Mouse (Mus musculus) heart, embryonic 11.5 days (tissue): ENCODE data around the gene Clasp1. TPM values are rescaled to one million over a fixed set of nuclear protein-coding genes. Genes with fewer than 3 reads are reported as not detected.

Experiments
- ATAC-seq: fragments of 200-750 bp; cut with Nextera tagmentation; replicated peaks from 2 replicates; pipeline ENCODE4 v1.8.0; 2017; ENCODE audit warnings: moderate library complexity; ENCODE audit not compliant: insufficient number of reproducible peaks, low FRiP score, low TSS enrichment
- H3K27ac ChIP-seq: fragments of 300-500 bp; sonication (generic); 2 replicates; pipeline ENCODE4 v1.5.1; 2014; ENCODE audit warnings: mild to moderate bottlenecking, low read depth, low read length
- H3K27me3 ChIP-seq: fragments of 300-500 bp; sonication (generic); 2 replicates; pipeline ENCODE4 v1.6.1; 2014; ENCODE audit warnings: mild to moderate bottlenecking, low read length, mixed read lengths; ENCODE audit not compliant: control insufficient read depth, insufficient read depth
- H3K36me3 ChIP-seq: fragments of 300-500 bp; sonication (generic); 2 replicates; pipeline ENCODE4 v1.6.1; 2014; ENCODE audit warnings: mild to moderate bottlenecking, low read length, moderate library complexity, mixed read lengths; ENCODE audit not compliant: control insufficient read depth, insufficient read depth
- H3K4me1 ChIP-seq: fragments of 300-500 bp; sonication (generic); 2 replicates; pipeline ENCODE4 v1.6.1; 2014; ENCODE audit warnings: low read length; ENCODE audit not compliant: control insufficient read depth, insufficient read depth
- H3K4me2 ChIP-seq: fragments of 300-500 bp; sonication (generic); 2 replicates; pipeline ENCODE4 v1.6.1; 2014; ENCODE audit warnings: mild to moderate bottlenecking, moderate library complexity
- H3K4me3 ChIP-seq: fragments of 300-500 bp; sonication (generic); 2 replicates; pipeline ENCODE4 v1.5.1; 2014; ENCODE audit warnings: low read depth, low read length
- H3K9ac ChIP-seq: fragments of 300-500 bp; sonication (generic); 2 replicates; pipeline ENCODE4 v1.6.1; 2014; ENCODE audit warnings: mild to moderate bottlenecking, low read depth, low read length, moderate library complexity
- H3K9me3 ChIP-seq: fragments of 300-500 bp; sonication (generic); replicated peaks from 2 replicates; pipeline ENCODE4 v1.6.1; 2016; ENCODE audit warnings: low read length; ENCODE audit not compliant: control insufficient read depth
- WGBS: fragments of 180-500 bp; shearing (Covaris S2); extraction: QIAGEN DNeasy Blood & Tissue Kit; methylation state at CpG from one replicate; pipeline ENCODE4 v1.1.7; 2014; ENCODE audit not compliant: insufficient replicate concordance; 5-methylcytosine and 5-hydroxymethylcytosine counted together
- polyA plus RNA-seq: library from polyadenylated mRNA; unstranded; fragments of >200 nt; fragmentation: Nextera tagmentation; extraction: Ambion mirVana; gene quantifications from 2 replicates; pipeline ENCODE4 v1.2.1, GENCODE M21; 2014

Gene Clasp1
- polyA plus RNA-seq: 87.3 and 90.0 TPM in 2 replicates

- Histone ChIP-seq H3K4me2 (peak within 1 kb of the TSS; percentile 81), H3K4me3 (peak within 1 kb of the TSS; percentile 97), H3K27ac (peak within 1 kb of the TSS; percentile 93), H3K36me3 (no peaks in the 10 kb centered on the region), H3K9me3 (no peaks in the 10 kb centered on the region), H3K27me3 (no peaks in the 10 kb centered on the region), H3K9ac (peak within 1 kb of the TSS; percentile 82), H3K4me1 (peaks cover 7% of the 10 kb centered on the region)
- ATAC-seq: peak; percentile 96
- WGBS: under 1% methylated on average over 44 of the region's 44 CpGs
Observed at GRCm38 (mm10) chr1:118388757-118389453, at the start of gene Clasp1. TSS of gene Clasp1 (plus strand) at chr1:118389058.

DNA sequence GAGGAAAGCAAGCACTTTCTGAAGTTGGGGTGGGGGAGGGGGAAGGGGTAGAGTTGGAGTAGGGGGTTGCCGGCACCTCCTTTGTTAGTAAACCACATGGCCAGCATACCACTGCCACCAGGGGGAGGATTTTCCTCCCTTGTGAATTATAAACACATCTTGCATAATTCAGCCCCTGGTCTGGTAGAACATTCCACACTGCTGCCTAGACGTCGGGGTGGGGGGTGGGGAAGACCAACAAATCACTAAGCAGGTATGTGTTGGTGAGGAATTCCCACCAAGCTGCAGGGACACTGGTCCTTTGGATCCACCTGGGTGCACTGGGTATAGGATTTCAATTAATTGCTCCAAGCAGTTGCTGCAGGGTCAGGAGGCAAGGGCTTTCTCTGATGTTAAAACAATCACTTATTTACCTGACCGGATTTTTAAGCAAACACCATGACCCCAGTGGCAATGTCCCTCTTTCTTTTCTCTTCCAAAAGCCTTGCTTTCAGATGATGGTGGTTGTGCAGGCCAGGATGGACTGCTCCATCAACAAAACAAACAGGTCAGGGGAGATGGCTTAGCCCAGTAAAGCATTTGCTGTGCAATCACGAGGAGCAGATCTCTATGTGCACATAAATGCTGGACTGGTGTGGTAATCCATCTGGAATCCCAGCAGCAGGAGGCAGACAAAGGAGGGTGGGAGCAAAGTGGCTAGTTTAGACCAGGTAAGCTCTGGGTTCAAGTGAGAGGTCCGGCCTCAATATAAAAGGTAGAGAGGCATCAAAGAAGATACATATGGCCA, 45.0 kb upstream of the Clasp1 start:
- ATAC-seq: no peak
- no peak overlapping the region for H3K27ac ChIP-seq
- H3K4me3 ChIP-seq: no peak overlapping the region
- H3K4me1 ChIP-seq: no peaks in the 10 kb centered on the region
- no peak overlapping the region for H3K4me2 ChIP-seq
- WGBS: 37% methylated on average over 6 of the region's 6 CpGs
- H3K9me3 ChIP-seq: no peaks in the 10 kb centered on the region
- no peak overlapping the region for H3K9ac ChIP-seq
- H3K27me3 ChIP-seq: no peaks in the 10 kb centered on the region
- H3K36me3 ChIP-seq: no peaks in the 10 kb centered on the region

- H3K4me3 ChIP-seq: no peak overlapping the region
- no peaks in the 10 kb centered on the region for H3K9me3 ChIP-seq
- H3K36me3 ChIP-seq: no peaks in the 10 kb centered on the region
- ATAC-seq: no peak
- H3K4me1 ChIP-seq: no peaks in the 10 kb centered on the region
- no peak overlapping the region for H3K4me2 ChIP-seq
- H3K27ac ChIP-seq: no peak overlapping the region
- H3K27me3 ChIP-seq: no peaks in the 10 kb centered on the region
- 69% methylated on average over 3 of the region's 3 CpGs for WGBS
- H3K9ac ChIP-seq: no peak overlapping the region
Observed at GRCm38 (mm10) chr1:118349922-118350321, 38.9 kb upstream of the Clasp1 start.

DNA sequence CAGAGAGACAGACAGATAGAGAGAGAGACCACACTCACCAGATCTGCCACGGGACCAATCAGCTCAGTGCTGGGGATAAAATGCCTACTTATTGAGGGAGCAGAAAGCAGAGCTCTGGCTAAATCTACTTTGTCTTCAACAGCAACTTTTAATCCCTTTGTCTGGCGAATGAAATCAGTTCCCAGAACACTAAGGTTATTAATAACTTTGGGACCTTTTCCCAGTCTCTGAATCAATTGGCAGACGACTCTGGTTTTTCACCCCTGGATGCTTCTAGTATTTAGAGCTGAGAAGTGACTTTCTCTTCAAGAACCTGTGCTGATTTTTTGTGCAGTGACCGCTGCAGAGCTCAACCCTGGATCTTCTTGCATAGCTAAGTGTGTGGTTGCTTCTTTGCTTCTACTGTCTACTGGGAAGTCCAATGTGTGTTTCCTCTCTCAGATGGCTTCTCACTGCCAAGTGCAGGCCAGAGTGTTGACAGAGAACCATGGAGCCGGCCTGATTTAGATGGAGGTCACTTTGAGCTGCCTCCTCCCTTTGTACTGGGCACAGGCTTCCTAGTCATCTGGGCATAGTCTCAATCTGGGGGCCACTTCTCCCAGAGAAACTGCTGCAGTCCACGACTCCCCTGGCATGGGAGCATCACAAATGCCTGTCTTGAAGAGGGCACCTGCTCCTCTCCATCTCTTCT, 29.6 kb upstream of the Clasp1 start:
- Histone ChIP-seq H3K27me3 (no peaks in the 10 kb centered on the region), H3K27ac (no peak overlapping the region), H3K4me1 (no peaks in the 10 kb centered on the region), H3K36me3 (no peaks in the 10 kb centered on the region), H3K9me3 (no peaks in the 10 kb centered on the region), H3K4me2 (no peak overlapping the region), H3K9ac (no peak overlapping the region), H3K4me3 (no peak overlapping the region)
- WGBS: 58% methylated on average over 6 of the region's 6 CpGs
- ATAC-seq: no peak

DNA sequence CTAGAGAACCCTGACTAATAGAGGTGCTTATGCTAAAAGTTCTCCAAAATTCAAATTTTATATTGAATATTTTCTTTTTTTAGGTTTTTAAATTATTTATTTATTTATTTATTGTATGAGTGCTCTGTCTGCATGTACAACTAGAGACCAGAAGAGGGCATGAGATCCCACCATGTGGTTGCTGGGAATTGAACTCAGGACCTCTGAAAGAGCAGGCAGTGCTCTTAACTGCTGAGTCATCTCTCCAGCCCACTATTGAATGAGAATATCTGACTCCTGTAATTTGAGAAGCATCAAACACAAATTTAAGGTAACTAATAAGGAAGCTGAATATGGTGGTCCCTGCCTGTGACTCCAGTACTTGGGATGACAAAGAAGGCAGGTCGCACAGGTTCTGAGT, 20.9 kb upstream of the Clasp1 start:
- H3K9me3 ChIP-seq: no peaks in the 10 kb centered on the region
- no peak for ATAC-seq
- no peaks in the 10 kb centered on the region for H3K36me3 ChIP-seq
- WGBS: 88% methylated on average over 1 of the region's 1 CpGs
- no peak overlapping the region for H3K4me3 ChIP-seq
- H3K4me2 ChIP-seq: no peak overlapping the region
- no peak overlapping the region for H3K9ac ChIP-seq
- no peak overlapping the region for H3K27ac ChIP-seq
- H3K27me3 ChIP-seq: no peaks in the 10 kb centered on the region
- H3K4me1 ChIP-seq: no peaks in the 10 kb centered on the region

DNA sequence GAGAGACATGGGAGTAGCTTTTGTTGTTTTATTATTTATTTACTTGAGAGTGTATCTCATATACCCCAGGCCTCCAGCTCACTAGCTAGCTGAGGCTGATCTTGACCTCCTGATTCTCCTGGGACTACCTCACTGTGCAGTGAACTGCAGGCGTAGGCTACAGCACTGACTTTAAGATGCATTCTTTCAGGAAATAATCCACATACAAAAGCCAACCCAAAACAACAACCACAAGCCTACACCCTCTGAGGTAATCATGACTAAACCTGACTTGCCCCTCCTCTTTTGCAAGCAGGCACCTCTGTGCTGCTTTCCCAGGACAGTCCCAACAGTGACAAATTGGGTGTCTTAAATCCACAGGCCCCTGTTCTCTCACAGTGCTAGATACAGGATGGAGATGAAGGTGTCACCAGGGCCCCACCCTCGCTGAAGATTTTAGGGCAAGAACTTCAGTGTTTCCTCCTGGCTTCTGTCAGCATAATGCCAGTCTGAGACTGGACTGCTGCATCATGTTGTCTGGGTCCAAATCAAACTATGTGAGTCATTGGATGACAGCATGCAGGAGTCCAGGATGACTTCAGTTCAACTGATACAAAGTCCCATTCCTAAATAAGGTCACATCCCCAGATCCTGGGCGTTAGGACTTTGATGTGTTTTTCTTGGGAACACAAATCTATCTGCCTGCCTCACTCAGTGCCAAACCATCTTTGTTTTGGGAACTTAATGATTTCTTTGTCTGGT, 20.0 kb upstream of the Clasp1 start:
- Histone ChIP-seq H3K9ac (no peak overlapping the region), H3K27ac (no peak overlapping the region), H3K27me3 (no peaks in the 10 kb centered on the region), H3K36me3 (no peaks in the 10 kb centered on the region), H3K4me1 (no peaks in the 10 kb centered on the region), H3K9me3 (no peaks in the 10 kb centered on the region), H3K4me3 (no peak overlapping the region), H3K4me2 (no peak overlapping the region)
- WGBS: 62% methylated on average over 3 of the region's 3 CpGs
- ATAC-seq: no peak

DNA sequence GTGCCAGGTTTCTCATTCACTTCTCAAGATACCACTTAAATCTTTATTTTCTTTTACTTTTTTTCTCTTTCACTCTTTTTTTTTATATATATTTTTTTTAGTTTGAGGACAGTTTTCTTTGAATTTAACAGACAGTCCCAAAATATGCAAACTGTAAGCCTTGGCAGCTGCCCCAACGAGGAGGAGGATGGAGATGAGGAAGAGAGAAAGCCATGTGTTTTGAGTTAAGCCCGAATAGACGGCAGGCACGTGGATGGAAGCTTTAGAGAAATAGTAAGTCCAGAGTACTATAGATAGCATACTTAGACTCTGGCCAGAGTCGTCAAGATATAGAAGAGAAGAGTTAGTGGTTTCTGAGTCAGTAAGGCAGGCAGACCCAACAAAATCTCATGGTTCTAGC, 11.1 kb upstream of the Clasp1 start:
- Histone ChIP-seq H3K36me3 (no peaks in the 10 kb centered on the region), H3K4me3 (no peak overlapping the region), H3K4me1 (no peaks in the 10 kb centered on the region), H3K27me3 (no peaks in the 10 kb centered on the region), H3K27ac (no peak overlapping the region), H3K9ac (no peak overlapping the region), H3K4me2 (no peak overlapping the region), H3K9me3 (no peaks in the 10 kb centered on the region)
- ATAC-seq: no peak
- 66% methylated on average over 5 of the region's 5 CpGs for WGBS

DNA sequence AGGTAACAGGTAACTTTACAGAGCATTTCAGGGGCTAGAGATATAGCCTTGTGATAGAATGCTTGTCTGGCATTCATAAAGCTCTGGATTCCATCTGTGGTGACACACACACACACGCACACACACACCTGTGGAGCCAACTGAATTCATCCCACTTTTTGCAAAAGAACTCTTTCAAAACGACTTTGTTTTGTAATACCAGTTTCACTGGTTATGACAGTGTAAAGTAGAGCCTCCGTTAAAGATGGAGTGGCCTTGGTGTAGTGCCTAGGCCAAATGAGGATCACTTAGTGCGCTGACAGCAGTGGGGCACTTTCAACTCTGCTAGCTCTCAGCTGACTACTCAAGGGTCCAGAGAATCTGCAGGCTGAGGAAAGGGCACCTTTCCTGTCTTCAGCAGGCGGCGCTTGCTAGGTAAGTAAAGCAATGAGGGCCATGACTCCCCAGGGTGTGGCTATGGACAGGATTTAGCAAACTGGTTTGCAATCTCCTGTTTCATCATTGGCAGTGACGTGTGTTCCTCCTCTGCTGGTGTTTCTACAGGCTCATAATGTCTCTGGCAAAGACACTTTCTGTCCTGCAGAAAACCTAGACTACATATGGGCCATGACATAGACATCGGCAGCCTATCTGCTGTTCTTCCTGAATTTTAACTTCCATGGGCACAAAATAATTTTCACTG, 8.6 kb upstream of the Clasp1 start:
- Histone ChIP-seq H3K4me2 (no peak overlapping the region), H3K9ac (no peak overlapping the region), H3K27ac (no peak overlapping the region), H3K27me3 (no peaks in the 10 kb centered on the region), H3K36me3 (no peaks in the 10 kb centered on the region), H3K4me1 (no peaks in the 10 kb centered on the region), H3K9me3 (no peaks in the 10 kb centered on the region), H3K4me3 (no peak overlapping the region)
- no peak for ATAC-seq
- WGBS: 70% methylated on average over 8 of the region's 8 CpGs
